Mouse (Mus musculus) cerebellum, adult 9-10 months (tissue): ENCODE measurements around the gene Bicral.
"Not testable (repeated sequence)": the region's sequence is repeated elsewhere in the genome, so short reads cannot be mapped to it uniquely, and the experiment has no call there.

Source experiments
- DNase-seq: peaks from one replicate; pipeline ENCODE4 v3.0.0; 2022

Gene Bicral

DNA sequence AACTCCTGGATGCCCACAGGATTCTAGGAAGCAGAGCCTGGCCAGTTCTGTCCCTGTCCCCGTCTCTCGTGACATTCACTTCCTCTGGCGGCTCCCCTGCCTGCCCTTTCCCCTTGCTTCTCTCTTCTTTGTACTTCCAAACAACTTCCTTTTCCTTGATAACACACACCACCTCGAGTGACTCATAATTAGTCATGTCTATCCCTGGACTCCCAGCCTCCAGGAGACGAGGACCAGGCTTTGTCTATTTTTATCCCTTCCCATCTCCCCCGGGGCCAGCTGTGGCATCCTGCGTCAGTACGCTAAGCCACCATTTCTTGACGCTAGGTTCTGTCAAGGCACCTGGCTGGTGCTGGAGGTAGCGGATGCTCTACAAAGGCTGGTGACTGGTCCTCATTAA lies 15.9 kb upstream of the Bicral start:
- no peak for DNase-seq

DNA sequence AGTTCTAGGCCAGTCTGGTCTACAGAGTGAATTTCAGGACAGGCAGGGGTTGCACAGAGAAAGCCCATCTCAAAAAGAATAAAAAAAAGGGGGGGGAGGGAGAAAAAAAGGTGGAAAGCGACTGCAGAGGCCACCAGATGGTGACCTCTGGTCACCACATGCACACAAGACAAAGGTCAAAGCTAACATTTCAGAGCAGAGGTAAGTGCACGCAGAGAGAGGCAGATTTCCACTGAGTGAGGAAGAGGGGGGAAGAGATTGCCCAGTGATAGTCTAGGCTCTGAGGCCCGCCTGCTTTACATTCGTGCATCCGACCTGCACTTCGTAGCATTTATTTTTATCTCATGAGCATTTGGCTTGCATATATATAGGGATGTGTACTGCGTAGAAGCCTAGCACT lies 14.5 kb upstream of the Bicral start:
- DNase-seq: no peak

DNA sequence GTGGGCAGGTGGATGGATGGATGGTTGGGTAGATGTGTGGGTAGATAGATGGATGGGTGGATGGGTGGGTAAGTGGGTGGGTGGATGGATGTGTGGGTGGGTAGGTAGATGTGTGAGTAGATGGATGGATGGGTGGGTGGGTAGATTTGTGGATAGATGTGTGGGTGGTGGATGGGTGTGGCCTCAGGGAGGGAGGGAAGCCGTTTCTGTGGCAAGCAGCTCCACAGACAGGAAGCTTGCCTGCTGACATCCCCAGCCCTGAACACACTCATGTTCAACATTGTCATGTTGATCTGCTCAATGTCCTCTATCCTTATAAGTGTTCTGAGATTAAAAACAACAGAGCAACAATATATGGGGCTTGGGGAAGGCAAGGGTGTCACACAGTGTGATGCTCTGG lies 12.6 kb upstream of the Bicral start:
- no peak for DNase-seq

DNA sequence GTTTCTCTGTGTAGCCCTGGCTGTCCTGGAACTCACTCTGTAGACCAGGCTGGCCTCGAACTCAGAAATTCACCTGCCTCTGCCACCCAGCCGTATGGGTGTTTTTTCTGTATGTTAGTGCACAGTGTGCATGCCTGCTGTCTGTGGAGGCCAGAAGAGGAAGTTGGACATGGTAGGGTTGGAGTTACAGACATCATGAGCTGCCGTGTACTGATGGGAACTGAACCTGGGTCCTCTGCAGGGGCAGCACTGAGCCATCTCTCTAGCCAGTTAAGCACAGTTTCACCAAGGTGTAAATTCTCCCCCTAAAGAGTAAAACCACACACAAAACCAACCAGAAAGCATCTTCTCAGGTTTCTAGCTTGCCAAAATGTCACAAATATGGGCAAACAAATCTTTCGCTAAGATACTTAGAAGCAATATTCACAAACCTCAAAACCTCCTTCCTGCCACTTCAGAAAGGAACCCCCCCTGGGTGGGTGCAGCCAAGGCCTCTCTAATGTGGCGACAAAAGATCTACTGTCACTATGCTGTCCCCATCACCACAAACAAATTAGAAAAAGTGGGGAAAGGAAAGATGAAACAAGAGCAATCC lies 12.0 kb upstream of the Bicral start:
- no peak for DNase-seq

DNA sequence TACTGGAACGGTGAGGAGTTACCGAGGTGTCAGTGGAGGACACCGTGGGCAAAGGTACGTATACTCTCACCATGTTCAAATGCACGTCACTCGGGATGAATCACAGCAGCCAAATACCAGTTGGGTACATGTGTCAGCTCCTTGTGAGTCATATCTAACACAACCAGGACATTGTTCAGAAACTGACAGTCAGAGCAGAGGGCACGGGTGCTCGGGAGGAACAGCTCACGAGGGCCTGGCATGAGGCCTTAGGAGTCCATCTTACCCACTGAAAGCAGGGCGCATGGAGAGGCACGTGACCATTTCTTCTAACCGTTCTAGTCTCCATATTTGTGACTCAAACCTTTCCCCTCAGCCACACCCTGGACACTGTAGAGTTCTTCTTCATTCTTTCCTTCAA lies 8.6 kb upstream of the Bicral start:
- no peak for DNase-seq

DNA sequence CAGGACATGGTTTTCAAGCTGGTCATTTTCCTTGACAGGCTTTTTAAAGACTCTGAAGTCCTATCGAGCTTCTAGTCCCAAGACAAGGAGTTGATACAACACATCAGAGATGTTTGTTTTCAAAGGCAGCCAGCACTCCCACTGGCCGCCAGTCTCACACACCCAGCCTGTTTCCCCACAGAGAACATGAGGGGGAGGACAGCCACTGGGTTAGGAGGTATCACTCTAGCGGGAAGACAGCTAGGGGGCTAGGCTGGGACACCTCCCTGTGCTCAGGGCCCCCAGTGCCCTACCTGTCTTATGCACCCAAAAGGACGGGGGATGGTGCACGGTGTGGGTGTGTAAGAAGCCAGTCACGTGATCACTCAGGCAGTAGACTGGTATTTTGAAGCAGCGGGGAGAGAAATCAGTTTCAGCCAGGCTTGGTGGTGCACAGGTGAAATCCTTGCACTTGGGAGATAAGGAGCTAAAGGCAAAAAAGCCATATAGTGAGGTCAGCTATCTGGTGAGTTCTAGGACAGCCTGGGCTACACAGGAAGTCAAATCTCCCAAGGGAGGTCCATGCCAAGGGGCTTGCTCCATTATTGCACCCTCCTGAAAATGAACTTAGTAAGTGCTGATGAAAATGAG lies 6.4 kb upstream of the Bicral start:
- DNase-seq: no peak

DNA sequence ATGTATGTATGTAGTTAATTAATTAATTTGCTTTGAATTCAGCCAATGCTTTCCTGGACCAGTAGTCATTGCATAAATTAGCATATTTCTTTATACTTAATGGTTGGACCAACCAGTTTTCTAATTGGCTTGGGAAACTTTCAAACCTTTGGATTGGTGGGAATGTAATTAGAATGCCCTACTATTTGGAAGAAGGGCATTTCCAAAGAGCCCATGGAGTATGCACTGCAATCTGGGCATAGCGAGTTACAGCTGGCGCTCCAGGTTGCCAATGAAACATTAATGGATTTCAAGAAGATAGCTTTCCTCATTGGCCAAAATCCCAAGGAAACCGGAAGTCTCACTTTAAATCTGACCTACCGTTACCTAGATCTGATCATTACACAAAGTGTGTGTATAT lies 1.8 kb upstream of the Bicral start:
- no peak for DNase-seq

DNA sequence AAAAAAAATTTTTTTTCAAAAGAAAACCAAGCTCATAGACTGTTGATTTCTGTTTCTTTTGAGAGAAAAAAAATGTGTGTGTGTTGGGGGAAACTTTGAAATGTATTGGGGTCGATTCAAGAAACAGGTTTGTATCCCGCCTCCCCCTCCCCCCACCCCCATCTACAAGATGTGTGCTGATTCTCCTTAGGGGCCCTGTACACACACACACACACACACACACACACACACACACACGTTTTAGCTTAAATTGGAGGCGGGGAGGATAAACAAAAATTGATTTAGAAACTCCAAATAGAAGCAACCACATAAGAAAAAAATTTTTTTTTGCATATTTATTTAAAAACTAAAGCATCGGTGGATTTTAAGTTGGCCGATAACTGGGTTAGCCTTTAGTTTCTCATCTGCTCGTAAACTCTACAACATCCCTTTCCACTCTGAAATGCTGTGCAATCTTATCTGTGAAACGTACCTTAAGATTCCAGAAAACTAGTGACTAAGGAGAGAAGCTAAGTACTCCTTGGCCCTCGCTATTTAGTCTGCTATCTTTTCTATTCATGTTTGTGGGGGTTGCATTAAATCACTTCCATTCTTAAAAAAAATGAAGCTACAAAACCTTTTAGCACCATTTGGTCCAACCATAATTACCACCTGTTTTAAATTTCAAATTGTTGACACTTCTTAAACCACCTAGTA lies 615 bp upstream of the Bicral start:
- no peak for DNase-seq

DNA sequence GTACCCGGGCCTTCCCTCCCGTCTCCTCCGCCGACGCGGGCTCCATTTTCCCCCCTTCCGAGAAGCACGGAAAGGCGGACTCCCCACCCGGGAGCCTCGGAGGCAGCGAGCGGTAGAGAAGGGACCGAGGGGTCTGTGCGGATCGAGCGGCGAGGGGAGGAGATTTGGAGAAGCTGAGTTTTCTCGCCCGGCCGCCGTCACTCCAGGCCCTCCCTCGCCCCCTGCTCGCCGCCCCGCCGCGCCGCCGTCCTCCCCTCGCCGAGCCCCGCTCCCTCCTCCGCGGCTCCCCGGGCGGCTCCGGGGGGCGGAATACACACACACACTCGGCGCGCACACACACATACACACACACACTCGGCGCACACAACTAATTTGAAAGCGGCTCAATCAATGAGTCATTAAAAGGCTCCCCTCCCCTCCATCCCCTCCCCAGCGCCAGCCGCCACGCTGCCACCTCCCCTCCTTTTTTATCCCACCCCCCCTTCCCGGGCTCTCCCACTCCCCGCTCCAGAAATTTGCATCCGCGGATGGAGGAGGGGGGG lies 850 bp downstream of the Bicral start:
- DNase-seq: peak; percentile 73

DNA sequence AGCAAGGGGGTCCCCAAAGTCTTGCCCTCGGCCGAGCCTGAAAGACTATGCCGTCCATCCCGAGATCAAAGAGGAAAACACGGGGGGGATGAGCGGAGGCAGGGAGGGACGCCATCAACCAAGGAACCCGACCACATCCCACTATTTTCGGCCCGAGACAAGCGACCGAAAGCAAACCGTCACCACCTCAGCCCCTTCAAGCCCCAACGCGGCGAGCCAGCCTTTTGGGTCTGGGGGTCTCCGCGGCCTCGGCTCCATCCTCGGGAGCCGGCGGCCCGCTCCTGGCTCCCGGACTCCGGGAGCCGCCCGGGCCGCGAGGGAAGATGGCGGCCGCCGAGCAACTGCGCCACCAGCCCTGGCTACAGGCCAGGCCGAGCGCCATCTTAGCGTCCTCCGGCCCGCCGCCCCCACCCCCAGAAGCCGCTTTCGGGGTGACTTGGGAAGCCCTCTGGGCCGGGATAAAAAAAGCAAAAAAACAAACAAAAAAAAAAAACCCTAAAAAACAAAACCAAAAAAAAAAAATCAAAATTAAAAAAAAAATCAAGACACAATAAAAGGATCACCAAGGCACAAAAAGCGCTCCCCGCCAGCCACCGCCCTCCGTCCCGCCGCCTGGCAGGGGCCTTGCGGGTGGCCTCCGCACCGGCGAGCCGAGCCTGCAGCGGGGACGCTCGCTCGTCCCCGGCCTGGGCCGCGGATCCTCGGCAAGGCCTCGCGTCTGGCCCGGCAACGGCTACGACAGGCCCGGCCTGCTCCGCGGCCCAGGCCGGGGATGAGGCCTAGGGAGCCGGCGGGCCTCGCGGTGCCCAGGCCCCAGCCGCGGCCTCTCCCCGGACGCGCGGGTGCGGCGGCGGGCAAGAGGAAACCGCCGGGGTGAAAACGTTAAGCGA lies 1.6 kb downstream of the Bicral start:
- peak; percentile 81 for DNase-seq

DNA sequence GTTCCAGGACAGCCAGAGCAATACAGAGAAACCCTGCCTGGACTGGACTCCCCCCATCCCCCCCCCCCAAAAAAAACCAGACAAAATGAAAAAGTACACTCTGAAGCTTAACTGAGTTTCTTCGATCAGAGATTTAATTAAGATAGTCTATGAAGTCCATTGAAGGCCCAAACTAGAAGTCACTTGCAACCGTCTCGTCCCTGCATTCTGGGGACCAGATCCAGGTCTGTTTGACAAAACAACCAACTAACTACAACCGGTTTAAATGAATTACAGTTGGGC lies 2.2 kb downstream of the Bicral start:
- no peak for DNase-seq

DNA sequence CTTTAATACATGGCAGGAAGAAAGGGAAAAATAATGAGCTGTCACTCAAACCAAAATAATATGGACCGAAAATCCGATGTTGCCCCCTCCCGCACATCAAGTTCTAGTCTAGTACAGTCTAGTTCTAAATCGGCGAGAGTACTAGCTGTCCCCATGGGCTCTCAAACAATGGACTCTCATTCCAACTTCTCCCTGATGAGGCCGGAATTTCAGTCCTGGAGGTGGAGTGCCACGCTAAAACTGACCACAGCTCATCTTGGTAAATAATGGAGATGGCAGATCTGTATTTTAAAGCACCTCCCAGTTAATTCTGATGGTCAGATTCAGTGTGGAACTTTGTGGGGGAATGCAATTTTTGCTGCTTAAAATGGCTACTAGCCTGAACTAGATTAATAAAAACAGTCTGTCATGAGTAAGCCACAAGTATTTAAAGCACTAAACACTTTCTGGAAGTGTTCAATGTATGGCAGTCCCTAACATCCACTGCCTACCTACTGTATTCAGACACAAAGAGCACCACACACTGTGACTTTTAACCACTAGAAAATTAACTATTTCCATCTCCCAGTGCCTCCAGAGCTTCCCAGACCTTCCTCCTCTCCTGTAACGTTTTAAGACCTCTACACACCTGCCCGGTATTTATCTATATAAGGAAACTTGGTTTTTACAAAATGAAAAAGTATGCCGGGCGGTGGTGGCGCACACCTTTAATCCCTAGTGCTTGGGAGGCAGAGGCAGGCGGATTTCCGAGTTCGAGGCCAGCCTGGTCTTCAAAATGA lies 2.8 kb downstream of the Bicral start:
- DNase-seq: peak; percentile 60

DNA sequence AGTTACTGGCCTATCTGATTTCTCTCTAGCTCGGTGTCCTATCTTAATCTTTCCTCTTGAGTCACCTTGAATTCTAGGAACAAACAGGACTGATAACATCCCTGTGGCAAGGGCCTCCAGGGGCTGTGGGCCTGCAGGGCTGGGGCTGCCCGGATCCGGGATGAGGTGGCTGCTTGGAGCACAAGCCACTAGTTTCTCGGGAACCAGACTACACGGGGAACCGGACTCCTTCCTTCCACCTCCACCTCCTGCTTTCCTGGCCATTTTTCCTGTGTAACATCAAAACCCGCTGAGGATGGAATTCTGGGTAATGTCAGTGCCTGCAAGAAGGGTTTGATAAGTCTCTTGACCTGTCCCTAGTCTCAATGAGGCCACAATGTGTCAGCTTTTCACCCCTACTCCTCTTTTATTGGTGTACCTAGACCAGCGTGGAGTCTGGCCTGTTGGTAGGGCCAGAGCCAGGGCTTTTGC lies 3.6 kb downstream of the Bicral start:
- DNase-seq: no peak

DNA sequence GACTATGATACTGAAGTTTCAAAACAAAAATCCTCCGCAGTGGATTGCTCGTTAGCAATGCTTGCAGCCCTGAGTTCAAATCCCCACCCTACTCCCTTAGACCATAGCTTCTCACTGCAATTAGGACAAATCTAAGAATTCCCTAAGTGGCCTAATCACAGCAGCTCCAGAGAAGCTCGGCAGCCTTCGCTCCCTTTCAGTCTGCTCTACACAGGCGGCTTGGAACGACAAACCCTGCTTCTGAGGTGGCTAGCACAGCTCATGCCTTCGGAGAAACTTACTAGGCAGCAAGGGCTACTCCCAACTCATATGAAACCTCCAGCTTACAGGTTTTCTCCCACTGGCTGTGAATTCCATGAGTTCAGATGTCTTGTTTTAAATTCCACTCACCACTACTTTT lies 4.2 kb downstream of the Bicral start:
- no peak for DNase-seq

DNA sequence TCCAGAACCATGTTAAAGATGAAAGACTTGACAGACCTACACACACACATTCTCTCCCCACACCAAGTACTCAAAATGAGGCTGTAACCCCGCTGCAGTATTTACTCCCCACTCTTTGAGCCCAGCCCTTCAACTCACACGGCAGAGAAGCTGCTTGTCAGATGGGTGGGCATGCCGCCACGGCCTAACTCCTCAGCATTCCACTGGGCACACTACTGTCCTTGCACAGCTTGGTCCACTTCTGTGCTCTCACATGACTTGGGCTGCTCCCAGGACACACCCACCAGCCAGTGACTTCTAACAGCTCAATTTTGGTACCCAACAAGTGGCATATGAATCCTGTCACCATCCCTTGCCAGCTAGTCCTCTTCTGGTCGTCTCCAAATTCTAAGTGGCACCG lies 5.0 kb downstream of the Bicral start:
- DNase-seq: peak; percentile 79

DNA sequence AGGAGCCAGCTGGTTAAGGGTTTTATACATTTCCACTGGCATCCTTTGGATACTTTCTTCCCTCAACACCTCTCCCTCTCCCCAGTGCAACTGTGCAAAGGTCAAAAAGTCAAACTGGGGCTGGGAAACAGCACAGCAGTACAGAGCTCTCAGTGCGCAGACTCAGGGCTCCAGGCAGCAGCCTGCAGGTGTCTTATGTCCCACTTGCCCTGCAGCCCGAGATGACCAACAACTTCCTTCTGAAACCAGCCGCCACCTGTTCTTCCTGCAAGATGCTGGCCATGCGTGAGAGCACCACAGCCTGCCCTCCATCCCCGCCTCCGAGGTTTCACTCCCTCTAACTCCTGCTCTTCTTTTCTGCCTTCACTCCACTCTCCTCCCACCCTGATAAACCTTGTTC lies 5.6 kb downstream of the Bicral start:
- DNase-seq: no peak

DNA sequence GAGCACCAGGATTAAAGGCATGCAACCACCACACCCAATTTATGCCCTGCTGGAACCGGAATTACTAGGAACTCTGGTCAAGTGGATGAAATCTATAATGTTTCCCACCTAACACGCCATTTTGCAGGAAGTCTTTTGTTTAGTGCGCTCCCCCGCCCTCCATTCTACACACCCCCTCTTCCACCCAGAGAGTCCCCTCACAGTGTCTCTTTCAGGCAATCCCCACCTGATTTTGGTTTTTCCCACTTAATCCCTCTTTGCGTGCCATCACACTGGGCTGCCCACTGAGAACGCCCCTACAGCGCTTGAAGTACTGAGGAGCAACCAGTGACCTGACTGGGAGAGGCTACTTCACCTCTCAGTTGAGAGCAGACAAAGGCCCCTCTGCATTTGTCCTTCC lies 11.1 kb downstream of the Bicral start:
- no peak for DNase-seq

DNA sequence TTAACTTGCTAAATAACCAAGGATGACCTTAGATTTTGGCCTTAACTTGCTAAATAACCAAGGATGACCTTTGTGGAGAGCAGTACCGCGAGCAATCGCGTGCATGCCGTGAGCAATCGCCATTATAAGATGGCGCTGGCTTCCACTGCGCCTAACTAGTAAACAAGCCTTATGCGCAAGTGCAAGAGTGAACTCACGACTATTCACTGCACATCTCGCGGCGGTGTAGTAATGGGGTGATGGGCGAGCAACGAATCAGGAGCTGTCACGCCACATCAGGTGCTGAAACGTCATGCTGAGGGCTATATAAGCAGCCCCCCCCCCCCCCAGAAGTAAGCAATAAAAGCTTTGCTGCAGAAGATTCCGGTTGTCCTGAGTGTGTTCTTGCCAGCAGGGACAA lies 11.7 kb downstream of the Bicral start:
- not testable (repeated sequence) for DNase-seq

DNA sequence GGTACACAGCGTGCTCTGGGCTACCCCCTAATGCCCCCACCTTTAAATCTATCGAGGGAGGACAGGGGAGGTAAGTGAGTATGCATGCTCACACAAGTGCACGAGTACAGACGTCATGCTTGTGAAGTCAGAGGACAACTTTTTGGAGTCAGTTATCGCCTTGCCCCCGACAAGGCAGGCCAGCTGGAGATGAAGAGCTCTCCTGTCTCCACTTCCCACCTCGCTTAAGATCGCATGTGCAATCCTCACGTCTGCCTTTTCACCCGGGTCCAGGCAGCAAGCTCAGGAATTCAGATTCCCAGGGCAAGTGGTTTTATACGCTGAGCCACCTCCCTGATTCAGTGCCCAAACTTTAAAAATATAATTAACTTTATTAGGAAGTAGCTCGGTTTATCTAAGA lies 13.0 kb downstream of the Bicral start:
- DNase-seq: no peak

DNA sequence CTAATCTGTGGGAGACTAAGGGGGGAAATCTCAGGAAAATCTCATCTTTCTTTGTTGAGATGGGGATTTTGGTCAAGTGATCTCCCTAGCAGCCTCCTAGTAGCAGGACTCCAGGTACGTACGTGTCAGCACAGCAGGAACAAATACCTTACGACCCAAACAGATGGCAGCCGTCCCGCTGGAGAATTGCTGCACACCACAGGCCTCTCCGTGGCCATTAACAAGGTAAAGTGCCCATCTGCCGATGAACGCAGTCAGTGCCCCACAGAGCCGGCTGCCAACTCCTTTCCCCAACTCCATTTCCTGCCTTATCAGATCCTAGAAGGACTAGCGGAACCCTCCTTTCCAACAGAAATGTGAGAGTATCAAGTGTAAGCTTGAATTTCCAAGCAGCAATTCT lies 13.5 kb downstream of the Bicral start:
- peak; percentile 85 for DNase-seq

DNA sequence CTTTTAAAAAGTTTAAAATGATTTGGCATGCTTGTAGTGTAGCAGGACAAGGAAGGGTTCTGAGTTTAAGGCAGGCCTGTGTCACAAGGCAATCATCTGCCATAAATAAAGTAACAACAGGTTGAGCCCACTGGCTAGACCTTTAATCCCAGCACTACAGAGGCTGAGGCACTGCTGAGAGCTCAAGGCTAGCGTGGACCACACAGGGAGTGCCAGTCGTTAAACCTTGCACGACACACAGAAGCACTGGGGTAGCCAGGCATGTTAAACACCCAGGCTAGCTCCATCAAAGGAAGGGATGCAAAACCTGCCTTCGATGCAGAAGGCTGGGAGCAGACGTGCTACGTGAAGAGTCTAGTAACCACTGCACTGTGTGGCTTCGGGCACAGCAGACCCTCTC lies 14.6 kb downstream of the Bicral start:
- DNase-seq: no peak

DNA sequence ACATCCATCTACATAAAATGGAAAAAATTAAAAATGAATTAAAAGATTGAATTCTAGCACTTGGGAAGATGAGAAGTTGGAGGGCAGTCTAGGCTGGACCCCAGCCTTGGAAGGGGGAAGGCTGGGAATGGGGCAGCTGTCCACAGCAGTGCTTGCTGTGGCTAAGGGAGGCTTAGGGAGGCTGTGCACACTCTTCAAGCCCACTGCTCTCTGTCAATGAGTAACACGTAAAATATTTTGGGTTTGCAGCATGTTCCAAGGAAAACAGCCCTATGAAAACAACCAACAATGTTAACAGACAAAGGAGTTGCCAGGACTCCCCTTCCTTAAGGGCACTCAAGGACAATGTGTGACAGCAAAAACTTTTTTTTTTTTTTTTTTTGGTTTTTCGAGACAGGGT lies 15.3 kb downstream of the Bicral start:
- no peak for DNase-seq
